Mouse (Mus musculus): ENCODE results near the gene Card10.

DNA sequence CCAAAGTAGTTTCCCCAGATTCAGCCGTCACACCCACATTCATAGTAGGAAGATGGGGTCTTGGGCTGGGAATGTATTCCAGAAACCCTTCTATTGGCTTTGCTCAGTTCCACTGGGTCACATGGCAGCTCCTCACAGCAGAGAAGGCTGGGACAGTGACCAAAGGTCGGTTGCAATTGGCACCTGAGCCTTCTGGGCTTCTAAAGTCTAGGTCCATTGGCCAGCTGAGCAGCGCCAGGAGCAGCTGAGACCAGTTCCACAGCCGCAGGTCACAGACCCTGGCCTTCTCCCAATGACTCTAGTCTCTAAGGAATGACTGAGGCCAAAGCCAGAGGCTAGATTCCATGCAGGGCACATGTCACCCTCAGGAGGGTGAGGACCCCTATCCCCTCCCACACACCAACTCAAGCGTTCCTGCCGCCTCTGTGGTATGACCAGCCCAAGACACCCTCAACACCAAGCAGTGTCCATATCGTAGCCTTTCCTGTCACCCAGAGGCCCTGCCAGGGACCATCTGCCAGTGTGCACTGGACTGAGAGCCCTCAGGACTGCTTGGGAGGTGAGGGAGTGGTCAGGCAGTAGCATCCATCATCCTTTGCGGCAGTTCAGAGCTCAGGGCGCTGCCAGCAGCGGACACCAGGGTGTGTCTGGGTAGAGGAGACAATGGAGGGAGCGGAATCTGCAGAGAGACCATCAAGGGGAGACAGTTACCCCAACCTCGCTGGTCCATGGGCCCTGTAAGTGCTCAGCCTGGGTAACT lies 46.7 kb downstream of the Card10 start:
- TF ChIP-seq POLR2A (IDR thresholded peaks at IDR 0.05; ENCODE audit: insufficient read depth, low read depth, low read length) = no peak
- TF ChIP-seq CTCF (IDR thresholded peaks at IDR 0.05; ENCODE audit: insufficient read depth, low read depth, low read length) = no peak
